Mouse (Mus musculus) kidney, adult 11 months (tissue): ENCODE data around the gene Ctnna3.
"Not testable (repeated sequence)": the region's sequence is repeated elsewhere in the genome, so short reads cannot be mapped to it uniquely, and the experiment has no call there.

Experiments
- DNase-seq: peaks from one replicate; pipeline ENCODE4 v3.0.0; 2022

The Ctnna3 gene

GRCm38 (mm10) chr10:64661190-64661589, 1231.3 kb downstream of the Ctnna3 start:
- no peak for DNase-seq

GRCm38 (mm10) chr10:64671469-64671868, 1241.6 kb downstream of the Ctnna3 start:
- no peak for DNase-seq

- no peak for DNase-seq
These were observed 1245.9 kb downstream of the Ctnna3 start for GRCm38 (mm10) chr10:64675796-64676195.

- DNase-seq: no peak
These were observed 1280.1 kb downstream of the Ctnna3 start for GRCm38 (mm10) chr10:64710017-64710416.

GRCm38 (mm10) chr10:64718036-64718435, 1288.1 kb downstream of the Ctnna3 start:
- no peak for DNase-seq

- DNase-seq: no peak
These were observed 1305.8 kb downstream of the Ctnna3 start for GRCm38 (mm10) chr10:64735692-64736091.

GRCm38 (mm10) chr10:64736616-64737015, 1306.7 kb downstream of the Ctnna3 start:
- no peak for DNase-seq

GRCm38 (mm10) chr10:64741721-64742120, 1311.8 kb downstream of the Ctnna3 start:
- not testable (repeated sequence) for DNase-seq

GRCm38 (mm10) chr10:64744099-64744498, 1314.2 kb downstream of the Ctnna3 start:
- DNase-seq: not testable (repeated sequence)

- DNase-seq: no peak
These were observed 1318.8 kb downstream of the Ctnna3 start for GRCm38 (mm10) chr10:64748651-64749050.

- DNase-seq: no peak
These were observed 1320.9 kb downstream of the Ctnna3 start for GRCm38 (mm10) chr10:64750791-64751190.

- DNase-seq: no peak
These were observed 1406.4 kb downstream of the Ctnna3 start for GRCm38 (mm10) chr10:64836315-64836714.

- DNase-seq: no peak
These were observed 1431.5 kb downstream of the Ctnna3 start for GRCm38 (mm10) chr10:64861439-64861838.

- peak; percentile 4 for DNase-seq
These were observed 1441.0 kb downstream of the Ctnna3 start for GRCm38 (mm10) chr10:64870888-64871287.

GRCm38 (mm10) chr10:64876506-64876905, 1446.6 kb downstream of the Ctnna3 start:
- DNase-seq: peak; percentile 5

GRCm38 (mm10) chr10:64879860-64880259, 1450.0 kb downstream of the Ctnna3 start:
- no peak for DNase-seq

GRCm38 (mm10) chr10:64886946-64887345, 1457.0 kb downstream of the Ctnna3 start:
- DNase-seq: no peak

GRCm38 (mm10) chr10:64892458-64892857, 1462.6 kb downstream of the Ctnna3 start:
- no peak for DNase-seq

GRCm38 (mm10) chr10:64898739-64899138, 1468.8 kb downstream of the Ctnna3 start:
- no peak for DNase-seq

- DNase-seq: no peak
These were observed 1471.8 kb downstream of the Ctnna3 start for GRCm38 (mm10) chr10:64901726-64902125.

GRCm38 (mm10) chr10:64940975-64941374, 1511.1 kb downstream of the Ctnna3 start:
- no peak for DNase-seq

- DNase-seq: no peak
These were observed 1528.5 kb downstream of the Ctnna3 start for GRCm38 (mm10) chr10:64958391-64958790.

- no peak for DNase-seq
These were observed 1563.0 kb downstream of the Ctnna3 start for GRCm38 (mm10) chr10:64992871-64993270.

GRCm38 (mm10) chr10:65013525-65013924, 1583.6 kb downstream of the Ctnna3 start:
- no peak for DNase-seq

- no peak for DNase-seq
These were observed 1592.8 kb downstream of the Ctnna3 start for GRCm38 (mm10) chr10:65022667-65023066.

- DNase-seq: not testable (repeated sequence)
These were observed 1603.6 kb downstream of the Ctnna3 start for GRCm38 (mm10) chr10:65033516-65033915.
